Mouse (Mus musculus) embryo, embryonic 10.5 days (tissue): ENCODE data around the gene Tead4.
A peak's percentile ranks its signal among the peaks of the same experiment; 100 is the strongest.

Experiments used
- DNase-seq: peaks from one replicate; pipeline ENCODE4 v3.0.0-alpha.2; 2015; ENCODE audit warnings: low spot score

Tead4 gene

GRCm38 (mm10) chr6:128291284-128291683 is 9.3 kb downstream of the Tead4 start:
- no peak for DNase-seq

GRCm38 (mm10) chr6:128288681-128289080 is 11.9 kb downstream of the Tead4 start:
- no peak for DNase-seq

- DNase-seq, result peak; percentile 83
Observed at GRCm38 (mm10) chr6:128285792-128286430, 14.7 kb downstream of the Tead4 start.

- DNase-seq, result peak; percentile 71
Observed at GRCm38 (mm10) chr6:128282126-128282525, 18.5 kb downstream of the Tead4 start.

- DNase-seq, result no peak
Observed at GRCm38 (mm10) chr6:128280472-128281145, 20.0 kb downstream of the Tead4 start.

GRCm38 (mm10) chr6:128279608-128280007 is 21.0 kb downstream of the Tead4 start:
- peak; percentile 31 for DNase-seq

GRCm38 (mm10) chr6:128279099-128279498 is 21.5 kb downstream of the Tead4 start:
- no peak for DNase-seq

- DNase-seq, result peak; percentile 40
Observed at GRCm38 (mm10) chr6:128277132-128278085, 23.2 kb downstream of the Tead4 start.

GRCm38 (mm10) chr6:128276349-128276748 is 24.3 kb downstream of the Tead4 start:
- DNase-seq, result no peak

GRCm38 (mm10) chr6:128275506-128276064 is 25.0 kb downstream of the Tead4 start:
- no peak for DNase-seq

- no peak for DNase-seq
Observed at GRCm38 (mm10) chr6:128273507-128273906, 27.1 kb downstream of the Tead4 start.

- DNase-seq, result no peak
Observed at GRCm38 (mm10) chr6:128272754-128273153, 27.9 kb downstream of the Tead4 start.

GRCm38 (mm10) chr6:128269850-128270249 is 30.8 kb downstream of the Tead4 start:
- no peak for DNase-seq

GRCm38 (mm10) chr6:128264870-128265526 is 35.6 kb downstream of the Tead4 start:
- DNase-seq, result no peak

GRCm38 (mm10) chr6:128261486-128261885 is 39.1 kb downstream of the Tead4 start:
- no peak for DNase-seq

- no peak for DNase-seq
Observed at GRCm38 (mm10) chr6:128259252-128259651, 41.4 kb downstream of the Tead4 start.

- DNase-seq, result no peak
Observed at GRCm38 (mm10) chr6:128255941-128256340, 44.7 kb downstream of the Tead4 start.

GRCm38 (mm10) chr6:128255292-128255691 is 45.3 kb downstream of the Tead4 start:
- no peak for DNase-seq

GRCm38 (mm10) chr6:128254551-128254950 is 46.1 kb downstream of the Tead4 start:
- DNase-seq, result no peak

- DNase-seq, result no peak
Observed at GRCm38 (mm10) chr6:128253111-128253510, 47.5 kb downstream of the Tead4 start.

- DNase-seq, result no peak
Observed at GRCm38 (mm10) chr6:128250596-128250995, 50.0 kb downstream of the Tead4 start.
